Mouse (Mus musculus) midbrain, embryonic 12.5 days (tissue): Measurements from ENCODE around the gene 5730409E04Rik. TPM values are rescaled to one million over a fixed set of nuclear protein-coding genes. Genes with fewer than 3 reads are reported as not detected.

Experiments
- ATAC-seq: fragments of 200-750 bp; cut with Nextera tagmentation; 2 replicates; pipeline ENCODE4 v1.8.0; 2017; ENCODE audit warnings: low read depth, moderate TSS enrichment, moderate library complexity; ENCODE audit not compliant: low FRiP score
- H3K27ac ChIP-seq: fragments of 300-500 bp; sonication (generic); replicated peaks from 2 replicates; pipeline ENCODE4 v1.5.1; 2016; ENCODE audit warnings: mild to moderate bottlenecking
- H3K27me3 ChIP-seq: fragments of 300-500 bp; sonication (generic); 2 replicates; pipeline ENCODE4 v1.6.1; 2016; ENCODE audit warnings: mild to moderate bottlenecking
- H3K36me3 ChIP-seq: fragments of 300-500 bp; sonication (generic); 2 replicates; pipeline ENCODE4 v1.6.1; 2016
- H3K4me1 ChIP-seq: fragments of 300-500 bp; sonication (generic); 2 replicates; pipeline ENCODE4 v1.6.1; 2016
- H3K4me2 ChIP-seq: fragments of 300-500 bp; sonication (generic); replicated peaks from 2 replicates; pipeline ENCODE4 v1.6.1; 2016; ENCODE audit warnings: mild to moderate bottlenecking, moderate library complexity
- H3K4me3 ChIP-seq: fragments of 300-500 bp; sonication (generic); 2 replicates; pipeline ENCODE4 v1.5.1; 2016; ENCODE audit warnings: mild to moderate bottlenecking
- H3K9ac ChIP-seq: fragments of 300-500 bp; sonication (generic); replicated peaks from 2 replicates; pipeline ENCODE4 v1.6.1; 2016; ENCODE audit warnings: mild to moderate bottlenecking, moderate library complexity
- H3K9me3 ChIP-seq: fragments of 300-500 bp; sonication (generic); 2 replicates; pipeline ENCODE4 v1.6.1; 2016; ENCODE audit warnings: mild to moderate bottlenecking
- WGBS: fragments of 180-500 bp; shearing (Covaris S2); methylation state at CpG from one replicate; pipeline ENCODE4 v1.1.7; 2016; 5-methylcytosine and 5-hydroxymethylcytosine counted together
- polyA plus RNA-seq: library from polyadenylated mRNA; unstranded; fragments of >200 nt; fragmentation: Nextera tagmentation; extraction: Ambion mirVana; gene quantifications from 2 replicates; pipeline ENCODE4 v1.2.1, GENCODE M21; 2016

The 5730409E04Rik gene
- polyA plus RNA-seq, 1 experiment from 2014 or later, result 1.9 TPM

DNA sequence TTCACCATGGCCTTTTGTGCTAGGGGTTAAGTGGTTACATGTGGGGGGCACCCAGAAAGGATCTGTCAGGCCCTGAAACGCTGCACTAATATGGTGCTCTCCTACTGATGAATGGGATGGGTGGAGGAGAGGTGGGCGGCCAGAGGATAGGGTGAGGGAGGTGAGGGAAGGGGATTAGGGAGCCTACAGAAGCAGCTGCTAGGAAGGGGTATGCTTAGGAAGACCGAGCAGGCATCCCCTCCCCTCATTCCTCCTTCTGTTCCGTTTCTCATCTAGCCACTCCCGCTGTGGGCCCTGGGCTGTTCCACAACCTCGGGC, 7.2 kb upstream of the 5730409E04Rik start:
- Histone ChIP-seq H3K4me2 (peak overlapping the region; percentile 42), H3K27ac (peak overlapping the region; percentile 58; the same call in 1 of the 2 replicates), H3K36me3 (no peaks in the 10 kb centered on the region), H3K9ac (no peak overlapping the region), H3K27me3 (peaks cover 92% of the 10 kb centered on the region), H3K4me3 (0 out of 2 replicates have a peak overlapping the region, but pooled peaks have one; percentile 4), H3K4me1 (peaks cover 30% of the 10 kb centered on the region), H3K9me3 (no peaks in the 10 kb centered on the region)
- ATAC-seq, result peak; percentile 82; the same call in 1 of the 2 replicates
- WGBS, result 4% methylated on average over 6 of the region's 6 CpGs

DNA sequence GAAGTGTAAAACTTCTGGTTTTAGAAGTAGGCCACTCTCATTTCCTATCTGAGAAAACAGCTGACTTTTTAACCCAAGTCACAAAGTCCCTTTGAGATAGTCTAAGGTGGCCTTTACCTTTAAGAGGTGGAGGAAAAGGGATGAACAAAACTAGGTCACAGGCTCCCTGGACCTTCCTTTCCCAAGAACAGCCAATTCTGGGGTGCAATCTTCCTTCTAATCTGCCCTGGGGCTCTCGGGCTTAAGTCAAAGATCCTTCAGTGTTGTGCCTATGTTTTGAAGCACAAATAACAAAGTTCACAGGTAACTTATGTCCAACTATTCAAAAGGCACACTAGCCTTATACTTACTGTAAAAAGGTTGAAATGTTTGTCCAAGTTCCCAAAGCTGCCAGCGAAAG, 5.5 kb upstream of the 5730409E04Rik start:
- ATAC-seq, result no peak
- Histone ChIP-seq H3K4me3 (no peak overlapping the region), H3K9me3 (no peaks in the 10 kb centered on the region), H3K9ac (no peak overlapping the region), H3K27ac (no peak overlapping the region), H3K4me2 (no peak overlapping the region), H3K27me3 (peaks cover 88% of the 10 kb centered on the region), H3K36me3 (no peaks in the 10 kb centered on the region), H3K4me1 (peaks cover 24% of the 10 kb centered on the region)
- 71% methylated on average over 2 of the region's 2 CpGs for WGBS

- WGBS, result 86% methylated on average over 4 of the region's 4 CpGs
- no peak overlapping the region for H3K9ac ChIP-seq
- no peak overlapping the region for H3K4me2 ChIP-seq
These were observed 3.9 kb upstream of the 5730409E04Rik start for GRCm38 (mm10) chr4:126605751-126606150.

GRCm38 (mm10) chr4:126611991-126612390, 2.4 kb downstream of the 5730409E04Rik start:
- no peaks in the 10 kb centered on the region for H3K9me3 ChIP-seq
- 92% methylated on average over 17 of the region's 17 CpGs for WGBS
- no peak for ATAC-seq
- H3K4me1 ChIP-seq, result peaks cover 8% of the 10 kb centered on the region
- no peak overlapping the region for H3K27ac ChIP-seq
- no peaks in the 10 kb centered on the region for H3K36me3 ChIP-seq
- no peak overlapping the region for H3K9ac ChIP-seq
- H3K4me3 ChIP-seq, result no peak overlapping the region
- no peak overlapping the region for H3K4me2 ChIP-seq
- H3K27me3 ChIP-seq, result peaks cover 96% of the 10 kb centered on the region

More at GRCm38 (mm10) chr4:126605751-126606150, 3.9 kb upstream of the 5730409E04Rik start:
- H3K4me3 ChIP-seq, result no peak overlapping the region
- no peak overlapping the region for H3K27ac ChIP-seq
- peaks cover 89% of the 10 kb centered on the region for H3K27me3 ChIP-seq
- no peaks in the 10 kb centered on the region for H3K9me3 ChIP-seq
- H3K36me3 ChIP-seq, result no peaks in the 10 kb centered on the region
- peaks cover 24% of the 10 kb centered on the region for H3K4me1 ChIP-seq
- ATAC-seq, result no peak

DNA sequence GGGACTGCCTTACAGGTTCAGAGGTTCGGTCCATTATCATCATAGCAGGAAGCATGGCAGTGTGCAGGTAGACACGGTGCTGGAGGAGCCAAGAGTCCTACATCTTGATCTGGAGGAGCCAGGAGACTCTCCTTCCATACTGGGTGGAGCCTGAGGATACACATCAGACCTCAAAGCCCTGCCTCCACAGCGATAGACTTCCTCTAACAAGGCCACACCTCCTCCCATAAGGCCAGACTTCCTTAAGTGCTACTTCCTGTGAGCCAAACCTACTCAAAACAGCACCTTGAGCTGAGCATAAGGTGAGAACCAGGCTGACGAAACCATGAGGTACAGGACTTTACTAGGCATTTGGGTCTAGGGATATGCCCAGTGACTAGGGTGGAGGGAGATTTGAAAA, 6.7 kb downstream of the 5730409E04Rik start:
- ATAC-seq, result no peak
- no peak overlapping the region for H3K4me3 ChIP-seq
- peaks cover 97% of the 10 kb centered on the region for H3K27me3 ChIP-seq
- WGBS, result 87% methylated on average over 4 of the region's 4 CpGs
- H3K4me2 ChIP-seq, result no peak overlapping the region
- H3K27ac ChIP-seq, result no peak overlapping the region
- no peaks in the 10 kb centered on the region for H3K36me3 ChIP-seq
- H3K4me1 ChIP-seq, result peaks cover 17% of the 10 kb centered on the region
- no peak overlapping the region for H3K9ac ChIP-seq
- H3K9me3 ChIP-seq, result no peaks in the 10 kb centered on the region

DNA sequence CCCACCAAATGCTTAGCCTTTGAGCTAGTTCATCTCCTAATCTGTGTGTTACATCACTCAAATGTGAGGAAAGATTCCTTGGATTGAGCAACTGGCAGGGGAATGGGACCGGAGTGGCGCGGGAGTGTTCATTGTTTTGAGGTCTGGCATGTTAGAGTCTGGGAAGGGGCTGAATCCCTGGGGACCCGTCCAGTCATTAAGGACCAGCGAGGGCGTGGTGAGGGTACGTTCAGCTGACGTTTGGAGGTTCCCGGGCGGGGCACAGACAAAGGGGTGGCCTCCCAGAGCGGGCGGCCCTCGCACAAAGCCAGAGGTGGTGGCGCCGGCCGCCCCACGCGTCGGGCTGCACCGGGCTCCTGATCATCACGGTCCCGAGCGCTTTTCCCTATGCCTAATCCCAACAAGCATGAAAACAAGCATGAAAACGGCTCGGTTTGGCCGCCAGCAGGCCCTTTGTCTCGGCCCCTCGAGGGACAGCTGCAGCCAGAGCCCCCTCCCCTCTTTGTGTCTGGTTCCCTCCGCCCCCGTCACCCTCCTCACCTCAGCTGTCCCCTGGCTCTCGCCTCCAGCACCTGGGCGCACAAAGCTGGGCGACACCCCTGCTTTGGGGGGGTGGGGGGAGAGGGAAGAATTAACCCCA, 10.2 kb downstream of the 5730409E04Rik start:
- peak overlapping the region; percentile 81 for H3K27ac ChIP-seq
- ATAC-seq, result peak; percentile 91
- H3K9me3 ChIP-seq, result no peaks in the 10 kb centered on the region
- peak overlapping the region; percentile 30 for H3K4me3 ChIP-seq
- H3K27me3 ChIP-seq, result peaks cover 96% of the 10 kb centered on the region
- peak overlapping the region; percentile 46; the same call in 1 of the 2 replicates for H3K9ac ChIP-seq
- H3K4me1 ChIP-seq, result peaks cover 17% of the 10 kb centered on the region
- whole genome bisulfite sequencing, result under 1% methylated on average over 33 of the region's 33 CpGs
- H3K36me3 ChIP-seq, result no peaks in the 10 kb centered on the region
- H3K4me2 ChIP-seq, result peak overlapping the region; percentile 52

GRCm38 (mm10) chr4:126620349-126620874, 10.8 kb downstream of the 5730409E04Rik start:
- peak overlapping the region; percentile 81 for H3K27ac ChIP-seq
- H3K4me3 ChIP-seq, result peak overlapping the region; percentile 30
- H3K9me3 ChIP-seq, result no peaks in the 10 kb centered on the region
- peaks cover 96% of the 10 kb centered on the region for H3K27me3 ChIP-seq
- H3K9ac ChIP-seq, result peak overlapping the region; percentile 46; the same call in 1 of the 2 replicates
- no peaks in the 10 kb centered on the region for H3K36me3 ChIP-seq
- peaks cover 17% of the 10 kb centered on the region for H3K4me1 ChIP-seq
- 0 out of 2 replicates have a peak, but pooled peaks have one; percentile 5 for ATAC-seq
- 19% methylated on average over 13 of the region's 13 CpGs for WGBS
- H3K4me2 ChIP-seq, result peak overlapping the region; percentile 52

- peaks cover 16% of the 10 kb centered on the region for H3K4me1 ChIP-seq
- peaks cover 83% of the 10 kb centered on the region for H3K27me3 ChIP-seq
- H3K9ac ChIP-seq, result 0 out of 2 replicates have a peak overlapping the region, but pooled peaks have one; percentile 7
- peak overlapping the region; percentile 68 for H3K27ac ChIP-seq
- no peaks in the 10 kb centered on the region for H3K9me3 ChIP-seq
- ATAC-seq, result peak; percentile 83
- H3K4me2 ChIP-seq, result peak overlapping the region; percentile 39
- no peaks in the 10 kb centered on the region for H3K36me3 ChIP-seq
- under 1% methylated on average over 23 of the region's 23 CpGs for WGBS
- H3K4me3 ChIP-seq, result peak overlapping the region; percentile 9; the same call in 1 of the 2 replicates
These were observed 17.5 kb downstream of the 5730409E04Rik start for GRCm38 (mm10) chr4:126627021-126627681.

DNA sequence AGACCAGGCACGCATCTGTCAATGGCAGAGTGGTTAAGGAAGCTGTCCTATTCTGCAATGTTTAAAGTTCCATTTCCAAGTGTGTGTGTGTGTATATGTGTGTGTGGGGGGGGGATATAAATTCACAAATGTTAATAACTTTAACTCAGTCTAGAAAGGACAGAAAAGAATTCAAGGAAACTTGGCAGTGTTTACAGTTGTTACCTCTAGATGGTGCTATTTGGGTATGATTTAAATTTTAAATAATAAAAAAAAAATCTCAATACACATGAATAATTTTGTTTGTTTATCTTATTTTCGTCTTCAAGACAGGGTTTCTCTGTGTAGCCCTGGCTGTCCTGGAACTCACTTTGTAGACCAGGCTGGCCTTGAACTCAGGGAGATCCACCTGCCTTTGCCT, 22.3 kb downstream of the 5730409E04Rik start:
- no peak overlapping the region for H3K27ac ChIP-seq
- ATAC-seq, result no peak
- peaks cover 11% of the 10 kb centered on the region for H3K4me1 ChIP-seq
- H3K4me2 ChIP-seq, result no peak overlapping the region
- H3K36me3 ChIP-seq, result no peaks in the 10 kb centered on the region
- no peak overlapping the region for H3K9ac ChIP-seq
- peaks cover 69% of the 10 kb centered on the region for H3K27me3 ChIP-seq
- H3K9me3 ChIP-seq, result no peaks in the 10 kb centered on the region
- no peak overlapping the region for H3K4me3 ChIP-seq
- WGBS, result 52% methylated on average over 2 of the region's 2 CpGs

- H3K4me3 ChIP-seq, result no peak overlapping the region
- H3K36me3 ChIP-seq, result no peaks in the 10 kb centered on the region
- H3K9ac ChIP-seq, result no peak overlapping the region
- no peak overlapping the region for H3K27ac ChIP-seq
- no peak for ATAC-seq
- H3K27me3 ChIP-seq, result peaks cover 68% of the 10 kb centered on the region
- H3K4me1 ChIP-seq, result peaks cover 3% of the 10 kb centered on the region
- WGBS, result 72% methylated on average over 3 of the region's 3 CpGs
- H3K4me2 ChIP-seq, result no peak overlapping the region
- no peaks in the 10 kb centered on the region for H3K9me3 ChIP-seq
These were observed 23.1 kb downstream of the 5730409E04Rik start for GRCm38 (mm10) chr4:126632668-126633067.

DNA sequence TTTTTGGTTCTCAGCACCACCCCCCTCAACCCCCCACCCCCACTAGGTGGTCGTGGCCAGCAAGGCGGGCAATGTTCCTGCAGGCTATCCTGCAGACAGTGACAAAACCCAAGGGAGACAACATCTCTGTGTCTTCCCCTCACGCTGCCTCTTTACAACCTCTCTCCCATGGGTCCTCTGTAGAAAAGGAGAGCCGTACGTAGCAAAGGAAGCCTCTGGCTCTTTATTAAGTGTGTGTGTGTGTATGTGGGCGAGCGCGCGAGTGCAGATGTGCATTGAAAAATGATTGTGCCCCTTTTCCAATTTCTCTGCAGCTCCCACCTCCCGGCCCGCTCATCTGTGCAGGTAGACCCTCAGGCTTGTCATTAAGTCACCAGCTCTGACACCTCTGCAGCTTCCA, 26.7 kb downstream of the 5730409E04Rik start:
- WGBS, result 23% methylated on average over 11 of the region's 11 CpGs
- H3K27me3 ChIP-seq, result peaks cover 56% of the 10 kb centered on the region
- no peak overlapping the region for H3K27ac ChIP-seq
- no peak for ATAC-seq
- 0 out of 2 replicates have a peak overlapping the region, but pooled peaks have one; percentile 1 for H3K4me2 ChIP-seq
- no peak overlapping the region for H3K4me3 ChIP-seq
- no peak overlapping the region for H3K9ac ChIP-seq
- H3K9me3 ChIP-seq, result no peaks in the 10 kb centered on the region
- no peaks in the 10 kb centered on the region; the same call in 1 of the 2 replicates for H3K4me1 ChIP-seq
- H3K36me3 ChIP-seq, result no peaks in the 10 kb centered on the region

- Histone ChIP-seq H3K4me2 (no peak overlapping the region), H3K4me1 (no peaks in the 10 kb centered on the region; the same call in 1 of the 2 replicates), H3K27ac (no peak overlapping the region), H3K9me3 (no peaks in the 10 kb centered on the region), H3K4me3 (no peak overlapping the region), H3K36me3 (no peaks in the 10 kb centered on the region), H3K9ac (no peak overlapping the region), H3K27me3 (peaks cover 67% of the 10 kb centered on the region)
- ATAC-seq, result no peak
- 73% methylated on average over 4 of the region's 4 CpGs for WGBS
These were observed 27.8 kb downstream of the 5730409E04Rik start for GRCm38 (mm10) chr4:126637446-126637845.
